Mouse (Mus musculus): ENCODE measurements around the gene Pop4. TPM values are rescaled to one million over a fixed set of nuclear protein-coding genes. Genes with fewer than 3 reads are reported as not detected.
"Not testable (repeated sequence)": the region's sequence is repeated elsewhere in the genome, so short reads cannot be mapped to it uniquely, and the experiment has no call there.

Pop4 gene
- 10 to 100 TPM; 11.2 to 11.7 TPM for total RNA-seq (2021)
- long read RNA-seq, experiment 1, transcript Pop4-201 (7 exons, 2,113 nt), result major isoform, 10 of 12 reads
- long read RNA-seq, experiment 1, partial matches to known transcripts, result 0 of 12 reads
- long read RNA-seq, experiment 1, other reads (novel, unspliced or antisense), result 2 of 12 reads
- long read RNA-seq, experiment 2, transcript Pop4-201 (7 exons, 2,113 nt), result major isoform, 5 of 6 reads
- long read RNA-seq, experiment 2, partial matches to known transcripts, result 0 of 6 reads
- long read RNA-seq, experiment 2, other reads (novel, unspliced or antisense), result 1 of 6 reads

GRCm38 (mm10) chr7:38270703-38271510, at the start of gene Pop4:
TSS of gene Pop4 (minus strand) at chr7:38271423.
- DNase-seq, result peak; percentile 92

GRCm38 (mm10) chr7:38320641-38321040, 49.4 kb upstream of the Pop4 start:
- no peak for DNase-seq
- intact Hi-C loops (cut with DNase I; ENCODE audit: low total_unique reads), result no loop called here

More at GRCm38 (mm10) chr7:38270703-38271510, at the start of gene Pop4:
- intact Hi-C loops (cut with DNase I; ENCODE audit: low total_unique reads), result no loop called here

DNA sequence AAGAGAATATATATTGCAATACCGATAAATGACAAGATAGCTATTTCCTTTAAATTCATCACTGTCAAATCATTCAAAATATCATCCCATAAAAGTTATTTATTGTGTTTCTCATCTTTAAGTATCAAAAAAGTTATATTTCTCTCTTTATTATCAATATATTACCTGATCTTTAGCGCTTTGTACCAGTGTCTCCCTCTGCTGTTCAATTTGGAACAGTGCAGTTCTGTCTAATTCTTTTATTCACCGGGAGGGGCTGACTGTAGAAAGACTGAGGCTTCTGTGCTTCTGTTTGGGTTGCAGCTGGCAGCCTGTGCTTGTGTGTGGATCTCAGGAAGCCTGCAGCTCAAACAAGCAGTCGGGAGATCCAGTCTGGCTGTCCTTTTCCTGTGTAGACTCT, 11.0 kb upstream of the Pop4 start:
- intact Hi-C loops (cut with DNase I; ENCODE audit: low total_unique reads); DNase-seq: not testable (repeated sequence)

DNA sequence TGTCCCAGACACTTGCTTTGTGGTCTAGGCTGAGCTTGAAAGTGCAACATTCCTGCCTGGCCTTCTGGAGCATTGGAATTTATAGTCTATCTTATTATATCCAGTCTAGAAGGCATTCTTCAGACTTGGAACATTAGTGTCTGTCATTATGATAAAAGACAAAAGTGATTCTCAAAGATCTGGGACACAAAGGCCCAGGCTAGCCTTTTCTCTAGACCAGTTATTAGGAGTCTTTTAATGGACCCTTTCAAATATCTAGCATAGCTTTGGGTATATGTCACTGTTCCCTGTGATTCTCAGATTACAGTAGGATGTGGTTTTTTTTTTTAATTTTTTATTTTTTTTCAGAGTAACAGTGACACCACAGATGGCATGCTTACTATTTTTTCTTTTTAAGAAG, 1.3 kb upstream of the Pop4 start:
- intact Hi-C loops (cut with DNase I; ENCODE audit: low total_unique reads), result no loop called here

DNA sequence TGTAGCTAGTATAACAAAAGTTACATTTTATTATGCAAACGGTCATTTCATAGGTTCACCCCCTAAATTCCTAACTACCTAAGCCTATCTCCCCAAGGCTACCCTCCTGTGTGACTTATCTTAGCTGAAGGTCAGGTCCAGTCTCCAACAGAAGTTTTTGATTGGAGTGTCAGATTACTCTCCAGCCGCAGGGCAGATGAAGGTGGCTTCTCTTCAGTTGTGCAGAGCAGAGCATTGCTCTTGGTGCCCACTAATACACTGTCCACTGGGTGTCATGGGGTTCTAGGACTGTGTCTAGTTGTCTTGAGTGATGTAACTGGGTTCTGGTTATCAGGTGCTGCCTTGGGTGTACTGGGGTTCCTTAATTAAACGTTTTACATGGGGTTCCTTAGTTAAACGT, 636 bp upstream of the Pop4 start:
- intact Hi-C loops (cut with DNase I; ENCODE audit: low total_unique reads), result no loop called here
- DNase-seq, result no peak

More for the DNA sequence above, 1.3 kb upstream of the Pop4 start:
- no peak for DNase-seq

DNA sequence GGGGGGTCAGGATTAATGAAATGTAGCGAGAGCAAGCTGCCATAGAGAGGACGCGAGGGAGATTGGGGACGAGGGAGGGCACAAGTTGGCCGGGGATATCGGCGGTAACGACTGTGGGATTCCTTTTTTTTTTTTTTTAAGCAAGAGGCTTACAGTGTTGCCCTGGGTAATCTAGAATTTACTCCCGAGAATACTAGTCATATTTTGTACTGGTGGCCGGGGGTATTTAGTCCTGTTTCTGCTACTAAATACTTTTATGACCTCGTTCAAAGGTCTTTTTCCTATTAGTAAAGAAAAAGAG, 238 bp upstream of the Pop4 start:
- no peak for DNase-seq
- intact Hi-C loops (cut with DNase I; ENCODE audit: low total_unique reads), result no loop called here

DNA sequence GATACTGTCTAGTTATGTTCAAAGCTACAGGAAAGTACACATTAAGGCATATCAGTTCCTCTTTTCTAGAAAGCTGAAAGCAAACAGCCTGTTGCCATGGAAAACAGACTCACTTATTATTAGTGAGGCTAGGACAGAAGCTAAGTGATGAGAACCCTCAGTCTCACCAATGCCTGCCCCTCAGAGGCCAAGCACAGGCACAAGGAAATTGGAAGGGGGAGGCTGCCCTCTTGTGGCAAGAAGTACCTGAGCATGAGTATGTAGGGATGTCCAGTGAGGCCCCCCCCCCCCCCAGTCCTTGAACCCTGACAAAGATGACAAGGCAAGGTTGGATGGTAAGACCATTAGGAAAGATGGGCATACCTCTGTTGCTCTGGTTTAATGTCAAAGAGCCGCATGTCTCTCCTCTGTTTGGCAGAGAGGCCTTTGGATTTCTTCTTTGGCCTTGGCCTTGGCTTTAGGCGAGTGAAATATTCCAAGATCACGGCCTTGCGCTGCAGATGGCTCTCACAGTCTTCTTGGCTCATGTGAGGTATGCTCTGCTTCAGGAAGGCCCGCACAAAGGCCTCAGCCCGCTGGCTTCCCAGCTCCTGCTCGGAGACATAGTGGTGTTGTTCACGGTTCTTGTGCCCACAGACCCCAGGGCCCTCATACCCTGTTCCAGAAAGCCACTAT, 4.1 kb downstream of the Pop4 start:
- intact Hi-C loops (cut with DNase I; ENCODE audit: low total_unique reads), result loop anchor here (5.0 kb wide), 2 partner anchors 60 to 85 kb away; partner anchors contain the start of gene 1600014C10Rik
- DNase-seq, result peak; percentile 45

DNA sequence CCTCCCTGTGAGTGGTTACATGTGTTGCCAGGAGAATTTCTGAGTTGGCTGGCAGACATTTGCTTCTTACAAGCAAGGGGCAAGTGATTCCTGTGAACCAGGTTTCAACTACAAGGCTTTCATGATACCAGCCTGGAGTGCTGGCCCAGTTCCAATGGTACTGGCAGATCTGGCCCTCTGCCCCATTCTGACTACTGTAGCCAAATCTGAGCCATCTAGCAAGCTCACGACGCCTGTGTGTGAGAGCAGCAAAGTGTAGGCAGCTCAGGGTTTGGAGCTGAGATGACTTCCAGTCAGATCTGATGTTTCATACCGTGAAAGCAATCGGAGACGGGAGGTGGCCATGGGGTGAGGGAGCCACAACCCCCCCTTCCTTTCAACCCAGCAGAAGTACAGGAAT, 8.8 kb downstream of the Pop4 start:
- no peak for DNase-seq
- intact Hi-C loops (cut with DNase I; ENCODE audit: low total_unique reads), result no loop called here

- intact Hi-C loops (cut with DNase I; ENCODE audit: low total_unique reads), result no loop called here
- no peak for DNase-seq
These were observed 11.6 kb downstream of the Pop4 start for GRCm38 (mm10) chr7:38259631-38260030.

- intact Hi-C loops (cut with DNase I; ENCODE audit: low total_unique reads), result no loop called here
- no peak for DNase-seq
These were observed 17.8 kb downstream of the Pop4 start for GRCm38 (mm10) chr7:38253441-38253840.

DNA sequence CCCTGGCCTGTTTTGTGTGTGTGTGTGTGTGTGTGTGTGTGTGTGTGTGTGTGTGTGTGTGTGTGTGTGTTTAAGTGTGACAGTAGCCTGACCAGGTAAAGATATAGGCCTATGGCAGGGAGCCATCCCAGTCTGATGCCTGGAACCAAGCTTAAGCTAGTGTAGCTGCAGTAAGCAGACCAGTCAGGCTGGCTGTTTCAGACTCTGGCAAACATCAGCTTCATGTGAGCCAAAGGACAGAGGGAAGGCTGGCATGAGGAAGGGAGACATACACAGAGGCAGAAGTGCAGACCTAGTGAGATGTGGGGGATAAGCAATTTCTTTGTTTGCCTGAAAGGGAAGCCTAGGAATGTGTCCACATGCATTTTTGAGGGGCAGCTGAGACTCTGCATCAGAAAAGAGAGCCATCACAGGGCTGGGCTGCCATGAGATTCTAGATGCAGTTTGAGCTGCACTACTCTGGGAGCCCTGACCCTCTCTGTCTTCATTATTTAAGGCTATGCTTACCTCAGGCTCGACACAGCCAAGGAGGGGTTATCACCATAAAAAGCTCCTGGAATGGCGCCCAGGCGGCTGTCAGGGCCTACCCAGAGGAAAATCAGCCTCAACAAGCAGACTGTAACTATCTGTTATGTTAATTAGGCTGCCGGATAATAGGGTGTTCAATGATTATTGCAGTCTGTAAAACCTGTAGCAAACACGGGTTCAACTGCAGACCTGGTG, 19.6 kb downstream of the Pop4 start:
- intact Hi-C loops (cut with DNase I; ENCODE audit: low total_unique reads), result no loop called here
- peak; percentile 62 for DNase-seq

DNA sequence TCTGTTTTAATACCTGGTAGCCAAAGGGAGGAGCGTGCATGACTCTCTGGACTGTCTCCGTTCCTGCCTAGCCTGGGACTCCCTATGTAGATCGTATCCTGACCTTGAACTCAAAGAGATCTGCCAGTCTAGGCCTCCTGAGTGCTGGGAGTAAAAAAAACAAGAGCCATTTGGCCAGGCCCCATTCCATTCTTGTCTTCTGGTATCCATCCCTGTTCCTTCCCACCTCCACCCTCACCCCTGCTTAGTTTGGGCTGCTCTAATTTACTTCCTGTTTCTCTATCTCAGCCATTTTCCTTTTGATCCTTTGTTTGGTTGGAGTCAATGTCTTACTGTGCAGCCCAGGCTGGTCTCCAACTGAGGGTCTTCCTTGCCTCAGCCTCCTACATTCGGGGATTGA, 28.8 kb downstream of the Pop4 start:
- no peak for DNase-seq
- intact Hi-C loops (cut with DNase I; ENCODE audit: low total_unique reads), result no loop called here

GRCm38 (mm10) chr7:38237140-38237539, 34.1 kb downstream of the Pop4 start:
- intact Hi-C loops (cut with DNase I; ENCODE audit: low total_unique reads), result no loop called here
- no peak for DNase-seq

DNA sequence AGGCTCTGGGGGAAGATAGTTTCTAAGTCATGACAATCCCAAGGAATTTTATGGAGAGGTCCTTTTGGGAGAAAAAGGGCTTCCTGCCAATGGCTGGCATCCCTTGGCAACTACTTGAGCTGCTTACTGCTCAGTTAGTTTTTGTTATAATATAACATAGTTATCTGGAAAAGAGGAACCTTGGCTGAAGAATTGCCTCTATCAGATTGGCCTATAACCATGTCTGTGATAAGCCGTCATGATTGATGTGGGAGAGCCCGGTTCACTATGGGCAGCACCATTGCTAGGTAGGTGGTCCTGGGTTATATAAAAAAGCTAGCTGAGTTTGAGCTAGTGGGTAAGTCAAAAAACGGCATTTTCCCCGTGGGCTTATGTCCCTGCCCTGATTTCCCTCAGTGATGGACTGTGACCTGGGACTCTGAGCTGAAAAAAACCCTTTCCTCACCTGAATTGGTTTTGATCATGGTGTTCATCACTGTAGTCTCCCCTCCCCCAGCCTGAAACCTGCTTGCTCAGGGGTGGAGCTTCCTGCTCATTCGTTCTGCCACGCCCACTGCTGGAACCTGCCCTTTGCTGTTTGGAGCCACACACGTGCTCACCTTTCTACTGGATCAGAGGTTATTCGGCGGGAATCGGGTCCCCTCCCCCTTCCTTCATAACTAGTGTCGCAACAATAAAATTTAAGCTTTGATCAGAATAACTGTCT, 34.7 kb downstream of the Pop4 start:
- DNase-seq, result no peak
- intact Hi-C loops (cut with DNase I; ENCODE audit: low total_unique reads), result no loop called here

DNA sequence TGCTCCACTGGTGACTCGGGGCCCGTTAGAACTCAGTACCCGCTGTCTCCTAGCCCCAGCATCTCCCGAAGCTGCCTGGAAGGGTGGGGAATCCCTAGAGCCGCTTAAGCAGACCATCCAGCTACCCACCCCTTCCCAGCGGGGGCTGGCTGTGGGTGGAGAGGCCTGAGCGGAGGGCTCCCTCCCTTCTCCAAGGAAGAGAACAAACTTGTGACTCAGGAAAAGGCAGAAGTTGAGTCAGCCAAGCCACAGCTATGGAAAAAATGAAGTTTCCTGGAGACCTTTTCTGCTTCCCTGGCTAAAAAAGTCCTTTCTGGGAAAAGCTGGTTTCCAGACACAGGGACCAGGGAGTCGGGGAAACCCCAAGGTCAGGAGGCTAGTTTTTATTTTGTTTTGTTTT, 40.9 kb downstream of the Pop4 start:
- intact Hi-C loops (cut with DNase I; ENCODE audit: low total_unique reads), result no loop called here

GRCm38 (mm10) chr7:38228329-38228728, 42.9 kb downstream of the Pop4 start:
- intact Hi-C loops (cut with DNase I; ENCODE audit: low total_unique reads), result no loop called here
- no peak for DNase-seq

More for the DNA sequence above, 40.9 kb downstream of the Pop4 start:
- DNase-seq, result peak; percentile 71

- intact Hi-C loops (cut with DNase I; ENCODE audit: low total_unique reads), result no loop called here
- DNase-seq, result peak; percentile 97
These were observed 43.3 kb downstream of the Pop4 start, which contains the start of gene Plekhf1 for GRCm38 (mm10) chr7:38227900-38228298. TSS of gene Plekhf1 (minus strand) at chr7:38228016.

DNA sequence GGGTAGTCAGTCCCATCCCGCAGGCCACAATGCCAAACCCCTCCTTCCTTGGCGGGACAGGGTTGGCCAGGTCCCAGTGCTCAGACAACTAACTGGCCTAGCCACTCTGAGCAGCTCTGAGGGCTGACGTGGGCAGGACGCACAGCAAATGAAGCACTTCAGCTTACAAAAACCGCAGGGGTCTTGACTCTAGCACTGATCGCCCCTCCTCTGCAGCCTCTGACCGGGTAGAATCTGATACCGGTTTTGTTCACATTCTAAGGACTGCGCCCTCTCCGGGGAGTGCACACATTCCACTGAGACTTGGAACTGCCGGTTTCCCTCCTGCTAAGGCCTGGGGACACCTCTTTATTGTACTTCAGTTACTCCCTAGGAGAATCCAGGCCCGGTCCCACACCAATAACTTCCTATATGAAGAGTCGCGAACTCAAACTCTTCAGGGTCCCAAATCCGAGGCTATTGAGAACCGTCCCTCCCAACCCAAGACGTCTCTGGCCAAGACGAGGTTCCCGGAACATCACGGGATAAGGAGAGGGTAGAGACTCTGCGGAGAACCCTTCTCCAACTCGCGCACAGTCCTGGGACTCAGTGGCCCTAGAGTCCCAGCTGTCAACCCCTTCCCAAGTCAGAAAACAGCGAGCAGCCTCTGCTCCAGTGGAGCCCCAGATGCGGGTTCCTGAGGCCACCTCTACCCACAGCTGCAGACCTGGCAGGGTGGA, 43.9 kb downstream of the Pop4 start:
- intact Hi-C loops (cut with DNase I; ENCODE audit: low total_unique reads), result no loop called here

GRCm38 (mm10) chr7:38226226-38226625, 45.0 kb downstream of the Pop4 start:
- no peak for DNase-seq

More for the DNA sequence above, 43.9 kb downstream of the Pop4 start:
- peak; percentile 93 for DNase-seq

More at GRCm38 (mm10) chr7:38226226-38226625, 45.0 kb downstream of the Pop4 start:
- intact Hi-C loops (cut with DNase I; ENCODE audit: low total_unique reads), result no loop called here
